Mouse (Mus musculus): ENCODE measurements around the gene Stpg4. TPM values are rescaled to one million over a fixed set of nuclear protein-coding genes. Genes with fewer than 3 reads are reported as not detected.

Gene Stpg4
- polyA plus RNA-seq, 1 experiment from 2014 or later: 0.54 TPM

DNA sequence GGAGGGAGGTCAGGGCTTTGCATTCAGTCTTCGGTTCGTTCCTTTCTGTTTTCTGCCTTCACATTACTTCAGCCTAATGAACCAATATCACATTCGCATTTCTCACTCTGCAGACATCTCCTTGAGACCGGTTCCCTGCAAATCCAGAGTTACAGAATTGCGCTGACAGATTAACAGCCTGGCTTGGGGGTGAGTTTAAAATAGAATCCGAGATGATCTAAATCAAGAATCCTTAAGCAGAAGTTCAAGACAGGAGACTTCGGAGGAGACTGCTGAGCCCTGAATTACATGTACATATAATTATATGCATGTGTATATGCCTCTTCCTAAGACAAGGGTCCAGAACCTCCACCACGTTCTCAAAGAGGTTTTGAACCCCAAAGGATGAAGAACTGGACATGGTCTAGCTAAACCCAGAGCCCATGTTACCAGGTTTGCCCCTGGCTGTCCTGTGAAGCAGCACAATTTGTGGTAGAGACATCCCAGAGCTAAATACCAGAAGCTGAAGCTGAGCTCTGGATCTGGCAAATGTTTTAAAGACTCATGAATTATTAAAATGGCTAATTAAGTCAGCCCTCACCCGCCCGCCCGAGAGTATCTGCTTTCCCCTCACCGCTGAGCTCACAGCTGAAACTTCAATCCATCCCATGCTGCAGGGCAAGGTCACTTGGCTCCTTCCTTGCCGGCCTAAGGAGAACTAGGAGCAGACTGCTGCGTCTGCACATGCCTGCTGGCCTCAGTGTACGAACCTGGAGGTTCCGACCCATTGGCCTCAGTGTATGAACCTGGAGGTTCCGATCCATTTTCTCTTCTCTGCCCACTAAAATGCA lies 33.3 kb upstream of the Stpg4 start:
- H3K4me1 ChIP-seq: peaks cover 39% of the 10 kb centered on the region
- H3K27ac ChIP-seq: peak overlapping the region; percentile 39; the same call in 1 of the 2 replicates
- WGBS: 18% methylated on average over 17 of the region's 17 CpGs
- ATAC-seq (replicated peaks): peak; percentile 46
- peak overlapping the region; percentile 10; the same call in 1 of the 2 replicates for H3K4me2 ChIP-seq
- no peak overlapping the region for H3K9ac ChIP-seq
- H3K27me3 ChIP-seq (replicated peaks): no peaks in the 10 kb centered on the region
- no peaks in the 10 kb centered on the region for H3K36me3 ChIP-seq (replicated peaks)
- no peak overlapping the region for H3K4me3 ChIP-seq
- H3K9me3 ChIP-seq: no peaks in the 10 kb centered on the region

DNA sequence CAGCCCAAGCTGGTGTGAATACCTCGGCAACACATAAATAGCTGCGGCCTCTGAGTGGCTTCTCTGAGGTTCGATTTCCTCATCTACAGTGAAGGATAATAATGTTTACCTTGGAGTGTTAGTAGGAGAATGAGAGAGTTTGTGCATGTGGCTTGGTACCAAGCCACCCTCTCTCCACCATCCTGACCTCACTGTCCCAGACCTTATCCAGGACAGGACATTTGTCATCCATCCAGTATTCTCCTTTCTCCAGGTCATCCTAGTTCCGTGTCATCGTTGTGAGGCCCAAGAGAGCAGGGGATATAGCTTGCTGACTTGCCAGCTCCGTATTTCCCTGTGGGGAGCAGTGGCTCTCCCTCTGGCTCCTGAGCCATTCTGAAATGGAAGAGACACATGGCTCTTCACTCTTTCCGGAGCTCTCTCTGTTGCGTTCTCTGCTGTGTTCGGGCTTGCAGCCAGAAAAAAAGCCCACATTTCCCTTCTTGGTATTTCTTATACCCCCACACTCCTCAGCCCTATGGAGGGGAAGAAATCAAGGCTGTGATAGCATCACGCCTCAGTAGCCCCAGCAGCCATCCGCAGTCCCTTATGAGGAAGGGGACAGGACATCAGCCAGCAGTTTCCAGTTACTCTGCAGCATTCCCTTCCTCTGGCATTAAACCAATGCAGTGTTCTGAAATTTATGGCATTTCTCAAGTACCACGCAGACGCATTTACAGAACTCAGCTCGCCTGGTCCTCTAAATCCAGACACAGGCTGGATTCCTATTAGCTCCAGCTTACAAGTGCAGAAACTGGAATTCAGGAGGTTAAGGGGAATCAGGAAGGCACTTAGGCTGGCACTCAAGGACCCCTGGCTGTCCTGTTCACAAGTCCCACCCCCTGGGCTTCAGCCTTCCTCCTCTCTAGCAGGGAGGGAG lies 32.5 kb upstream of the Stpg4 start:
- H3K36me3 ChIP-seq (replicated peaks): no peaks in the 10 kb centered on the region
- WGBS: 16% methylated on average over 14 of the region's 14 CpGs
- no peak overlapping the region for H3K9ac ChIP-seq
- H3K27ac ChIP-seq: peak overlapping the region; percentile 36
- no peak overlapping the region for H3K4me3 ChIP-seq
- peak overlapping the region; percentile 10; the same call in 1 of the 2 replicates for H3K4me2 ChIP-seq
- H3K9me3 ChIP-seq: no peaks in the 10 kb centered on the region
- ATAC-seq (replicated peaks): 0 out of 2 replicates have a peak, but pooled peaks have one; percentile 49
- H3K4me1 ChIP-seq: peaks cover 39% of the 10 kb centered on the region
- H3K27me3 ChIP-seq (replicated peaks): no peaks in the 10 kb centered on the region

DNA sequence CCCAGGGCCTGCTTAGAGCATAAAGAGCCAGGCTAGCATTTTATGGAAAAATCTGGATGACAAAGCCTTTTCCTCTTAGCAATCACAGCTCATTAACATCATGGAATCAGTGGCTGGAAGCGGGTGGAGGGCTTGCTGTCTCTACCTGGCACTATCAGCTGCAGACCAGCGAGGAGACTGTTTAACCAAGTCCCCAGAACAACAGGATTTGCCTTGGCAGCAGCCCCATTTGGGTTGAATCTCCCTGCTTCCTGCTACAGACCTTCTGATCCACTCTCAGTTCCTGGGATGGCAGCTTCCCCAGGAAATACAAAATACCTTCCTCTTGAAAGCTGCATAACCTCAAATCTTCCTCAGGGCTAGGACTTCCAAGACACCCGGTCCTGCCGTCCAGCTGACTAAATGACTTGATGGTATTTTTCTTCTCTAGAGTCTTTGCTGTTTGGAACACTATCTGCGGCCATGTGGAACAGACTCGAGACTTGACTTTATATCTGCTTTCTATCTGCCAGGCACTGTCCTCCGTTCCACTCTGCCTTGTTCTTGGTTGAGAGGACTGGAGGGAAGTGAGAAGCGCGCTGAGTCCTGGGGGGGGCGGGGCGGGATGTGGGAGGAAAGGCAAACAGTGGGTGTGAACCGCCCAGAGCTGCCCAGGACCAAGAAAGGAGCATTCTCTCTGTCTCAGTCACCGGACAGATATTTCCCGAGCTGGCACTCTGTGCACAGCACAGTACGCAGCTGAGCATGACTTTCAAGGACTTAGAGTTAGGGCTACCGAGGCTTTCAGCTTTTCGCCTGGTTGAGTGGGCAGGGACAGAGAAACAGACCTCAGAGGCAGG lies 31.6 kb upstream of the Stpg4 start:
- Histone ChIP-seq H3K4me1 (peaks cover 39% of the 10 kb centered on the region), H3K9me3 (no peaks in the 10 kb centered on the region), H3K27ac (peak overlapping the region; percentile 36), H3K4me3 (no peak overlapping the region), H3K4me2 (0 out of 2 replicates have a peak overlapping the region, but pooled peaks have one; percentile 3), H3K36me3 (replicated peaks) (no peaks in the 10 kb centered on the region), H3K27me3 (replicated peaks) (no peaks in the 10 kb centered on the region), H3K9ac (no peak overlapping the region)
- no peak; the same call in 1 of the 2 replicates for ATAC-seq (replicated peaks)
- WGBS: 7% methylated on average over 13 of the region's 17 CpGs

DNA sequence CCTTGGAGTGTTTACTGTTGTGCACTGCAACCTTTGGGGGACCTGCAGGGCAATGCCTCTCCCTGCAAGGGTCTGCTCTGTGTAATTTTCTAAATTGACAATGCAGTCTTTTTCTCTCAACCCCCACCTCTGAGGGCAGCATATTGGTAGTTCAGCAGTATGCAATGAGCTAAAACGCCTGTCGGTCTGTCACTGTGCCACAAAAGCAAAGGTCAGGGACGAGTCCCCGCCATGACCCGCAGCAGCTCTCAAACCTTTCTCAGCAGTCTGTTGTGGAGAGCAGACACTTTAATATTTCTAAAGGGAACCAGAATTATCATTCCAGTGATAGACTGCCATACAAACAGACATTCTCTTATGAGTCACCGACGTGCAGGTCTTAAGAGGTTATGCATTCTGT lies 30.4 kb upstream of the Stpg4 start:
- Histone ChIP-seq H3K36me3 (replicated peaks) (no peaks in the 10 kb centered on the region), H3K4me2 (no peak overlapping the region), H3K9ac (no peak overlapping the region), H3K27me3 (replicated peaks) (no peaks in the 10 kb centered on the region), H3K9me3 (no peaks in the 10 kb centered on the region), H3K27ac (no peak overlapping the region), H3K4me1 (peaks cover 39% of the 10 kb centered on the region), H3K4me3 (no peak overlapping the region)
- ATAC-seq (replicated peaks): no peak
- WGBS: 37% methylated on average over 7 of the region's 7 CpGs

DNA sequence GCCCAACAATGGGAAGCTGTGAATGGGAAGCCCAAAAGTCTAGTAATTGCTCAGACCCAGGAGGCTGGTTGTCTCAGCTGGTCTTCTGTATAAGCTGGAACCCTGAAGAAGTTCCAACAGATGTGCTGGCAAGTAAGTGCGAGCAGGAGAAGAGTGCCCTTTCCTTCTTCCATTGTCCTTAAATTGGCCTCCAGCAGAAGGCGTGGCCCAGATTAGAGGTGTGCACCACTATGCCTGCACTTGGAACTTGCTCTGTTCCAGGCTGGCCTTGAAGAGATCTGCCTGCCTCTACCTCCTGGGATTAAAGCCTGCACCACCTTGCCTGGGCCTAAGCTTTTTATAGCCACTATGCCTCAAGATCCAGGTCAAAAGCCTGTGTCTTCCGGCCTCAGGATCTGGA lies 26.6 kb upstream of the Stpg4 start:
- peaks cover 15% of the 10 kb centered on the region for H3K4me1 ChIP-seq
- WGBS: 89% methylated on average over 3 of the region's 3 CpGs

DNA sequence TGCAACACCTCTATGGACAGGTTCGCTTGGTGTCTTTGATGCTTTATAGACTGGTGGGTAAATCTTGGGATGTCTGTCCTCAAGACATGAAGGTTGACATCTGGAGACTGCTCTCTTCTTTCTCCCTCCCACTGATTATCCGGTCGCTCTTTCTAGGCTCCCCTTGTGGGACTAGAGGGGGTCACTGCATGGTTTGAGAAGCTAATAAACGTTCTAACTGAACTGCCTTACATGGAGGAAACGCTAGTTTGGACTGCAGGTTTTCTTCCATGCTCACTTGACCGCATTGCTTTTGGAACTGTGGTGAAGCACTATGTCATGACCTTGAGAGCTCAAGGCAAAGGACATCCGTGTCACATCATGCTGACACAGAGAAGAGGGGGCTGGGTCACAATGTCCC lies 25.8 kb upstream of the Stpg4 start:
- Histone ChIP-seq H3K27me3 (replicated peaks) (no peaks in the 10 kb centered on the region), H3K9me3 (no peaks in the 10 kb centered on the region), H3K4me1 (peaks cover 7% of the 10 kb centered on the region; the same call in 1 of the 2 replicates), H3K9ac (no peak overlapping the region), H3K4me3 (no peak overlapping the region), H3K4me2 (no peak overlapping the region), H3K27ac (no peak overlapping the region), H3K36me3 (replicated peaks) (no peaks in the 10 kb centered on the region)
- no peak for ATAC-seq (replicated peaks)
- 85% methylated on average over 7 of the region's 7 CpGs for WGBS

More for the DNA sequence above, 26.6 kb upstream of the Stpg4 start:
- Histone ChIP-seq H3K36me3 (replicated peaks) (no peaks in the 10 kb centered on the region), H3K9me3 (no peaks in the 10 kb centered on the region), H3K4me2 (no peak overlapping the region), H3K27ac (no peak overlapping the region), H3K9ac (no peak overlapping the region), H3K27me3 (replicated peaks) (no peaks in the 10 kb centered on the region), H3K4me3 (no peak overlapping the region)
- no peak for ATAC-seq (replicated peaks)

DNA sequence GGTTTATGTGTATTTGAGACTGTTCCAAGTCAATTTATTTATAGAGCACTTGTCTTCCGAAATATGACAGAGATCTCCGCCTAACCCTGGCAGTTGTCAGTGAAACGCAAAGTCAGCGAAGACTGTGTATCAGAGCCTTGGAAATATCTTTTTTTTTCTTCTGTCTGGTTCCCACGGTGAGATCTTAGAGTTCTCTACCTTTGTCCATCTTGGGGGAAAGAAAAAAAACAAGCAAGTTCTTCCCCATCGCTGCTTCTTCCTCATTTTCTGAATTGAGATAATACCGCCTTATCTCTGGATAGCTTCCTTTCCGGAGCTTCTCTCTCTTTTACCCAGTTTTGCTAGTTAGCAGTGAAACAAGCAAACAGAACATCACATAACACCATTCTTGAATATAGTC lies 21.3 kb upstream of the Stpg4 start:
- H3K27ac ChIP-seq: no peak overlapping the region
- H3K9ac ChIP-seq: no peak overlapping the region
- H3K9me3 ChIP-seq: no peaks in the 10 kb centered on the region
- no peaks in the 10 kb centered on the region for H3K27me3 ChIP-seq (replicated peaks)
- no peak overlapping the region for H3K4me2 ChIP-seq
- no peak for ATAC-seq (replicated peaks)
- H3K4me3 ChIP-seq: no peak overlapping the region
- no peaks in the 10 kb centered on the region for H3K36me3 ChIP-seq (replicated peaks)
- 88% methylated on average over 8 of the region's 8 CpGs for WGBS
- peaks cover 17% of the 10 kb centered on the region for H3K4me1 ChIP-seq

DNA sequence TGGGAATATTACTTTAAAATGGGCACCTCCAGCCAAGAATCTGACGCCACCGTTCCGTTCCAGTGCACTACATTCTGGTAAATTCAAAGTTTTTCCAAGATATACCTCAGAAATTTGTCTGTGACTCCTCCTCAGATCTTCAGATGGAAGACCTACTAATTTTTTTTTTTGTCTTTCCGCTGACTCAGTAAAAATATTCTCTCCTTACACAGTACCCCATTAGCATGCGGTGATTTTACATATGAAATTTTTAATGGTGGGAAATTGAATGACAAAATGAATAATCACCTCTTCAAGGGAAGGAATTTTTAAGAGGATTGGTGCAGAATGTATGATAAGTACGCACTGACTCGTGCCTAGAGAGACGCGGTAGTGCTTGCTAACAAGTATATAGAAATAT lies 20.8 kb upstream of the Stpg4 start:
- H3K27ac ChIP-seq: peak overlapping the region; percentile 99; the same call in 1 of the 2 replicates
- ATAC-seq (replicated peaks): no peak
- WGBS: 86% methylated on average over 9 of the region's 9 CpGs
- H3K9ac ChIP-seq: no peak overlapping the region
- no peak overlapping the region for H3K4me2 ChIP-seq
- H3K4me3 ChIP-seq: no peak overlapping the region
- H3K4me1 ChIP-seq: peaks cover 23% of the 10 kb centered on the region
- H3K9me3 ChIP-seq: no peaks in the 10 kb centered on the region
- H3K36me3 ChIP-seq (replicated peaks): no peaks in the 10 kb centered on the region
- H3K27me3 ChIP-seq (replicated peaks): no peaks in the 10 kb centered on the region

DNA sequence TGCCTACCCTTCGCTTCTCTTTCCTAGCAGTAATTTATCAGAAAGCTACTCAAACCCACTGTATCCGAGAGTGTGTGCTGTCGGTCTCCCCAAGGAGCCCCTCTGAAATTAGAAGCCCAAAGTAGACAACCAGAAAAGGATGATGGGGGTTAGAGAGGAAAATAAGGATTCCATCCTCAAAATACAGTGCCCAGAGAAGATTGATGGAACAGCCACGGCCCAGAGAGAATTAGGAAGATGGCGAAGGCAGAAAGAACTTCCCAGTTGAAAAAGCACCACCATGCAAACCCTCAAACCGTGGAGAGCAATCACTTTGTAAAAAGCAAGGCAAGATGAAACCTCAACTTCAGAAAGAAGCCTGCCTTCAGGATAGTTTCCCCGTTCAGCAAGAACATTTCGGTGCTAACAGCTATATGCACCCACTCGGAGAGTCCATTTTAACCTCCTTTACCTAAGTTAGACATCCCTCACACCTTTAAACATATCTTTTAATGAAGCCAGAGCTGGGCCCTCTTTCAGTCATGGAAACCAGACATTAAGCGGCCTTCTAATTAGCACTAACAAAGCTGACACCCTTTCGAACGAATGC lies 20.2 kb upstream of the Stpg4 start:
- WGBS: 35% methylated on average over 12 of the region's 12 CpGs

DNA sequence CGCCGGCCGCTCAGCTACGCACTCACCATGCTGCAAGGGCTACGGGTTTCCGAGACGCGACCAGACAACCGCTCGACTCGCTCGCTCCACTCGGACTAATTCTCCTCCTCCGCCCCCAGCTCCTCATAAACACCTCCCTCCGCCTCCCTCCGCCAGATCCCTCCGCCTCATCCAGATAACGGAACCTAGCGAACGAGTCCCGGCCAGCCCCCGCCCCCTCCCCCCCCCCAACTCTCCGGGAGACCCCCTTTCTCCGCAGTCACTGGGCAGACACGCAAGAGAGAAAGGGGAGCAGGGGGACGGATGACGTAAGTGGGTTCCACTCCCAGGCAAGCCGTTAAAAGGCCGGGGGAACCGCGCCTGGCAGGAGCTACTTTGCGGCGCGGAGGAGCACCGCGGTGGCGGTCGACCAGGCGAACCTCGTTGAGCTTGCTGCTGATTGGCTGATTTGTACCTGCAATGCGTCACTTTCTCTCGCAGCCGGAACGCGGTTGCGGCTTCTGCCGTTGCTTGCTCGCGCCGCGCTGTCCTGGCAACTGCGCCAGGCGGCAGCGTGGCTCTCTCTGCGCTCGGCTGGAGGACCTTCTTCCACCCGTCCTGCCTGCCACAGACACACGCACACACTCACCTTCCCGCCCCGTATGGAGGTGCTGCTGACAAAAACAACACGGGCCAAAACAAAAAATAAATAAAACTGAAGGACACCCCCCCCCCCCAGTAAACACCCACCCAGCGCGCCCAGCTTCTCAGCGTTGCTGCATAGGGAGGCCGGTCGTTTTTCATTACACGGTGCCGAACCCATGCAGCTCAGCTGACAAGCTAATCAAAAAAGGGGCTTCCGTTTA lies 19.4 kb upstream of the Stpg4 start, which contains the start of gene Calm2:
Calm2 (minus strand) TSS at position 169 of the 845 bp plus-strand sequence.
- Histone ChIP-seq H3K27me3 (replicated peaks) (no peaks in the 10 kb centered on the region), H3K4me1 (peaks cover 34% of the 10 kb centered on the region), H3K4me3 (peak within 1 kb of the TSS; percentile 70), H3K36me3 (replicated peaks) (no peaks in the 10 kb centered on the region), H3K9me3 (no peaks in the 10 kb centered on the region), H3K9ac (peak within 1 kb of the TSS; percentile 95), H3K27ac (peak within 1 kb of the TSS; percentile 99), H3K4me2 (peak within 1 kb of the TSS; percentile 73)
- WGBS: under 1% methylated on average over 68 of the region's 69 CpGs
- peak; percentile 94 for ATAC-seq (replicated peaks)

More for the DNA sequence above, 20.2 kb upstream of the Stpg4 start:
- Histone ChIP-seq H3K4me3 (peak overlapping the region; percentile 70), H3K27me3 (replicated peaks) (no peaks in the 10 kb centered on the region), H3K4me2 (peak overlapping the region; percentile 58), H3K9ac (peak overlapping the region; percentile 62), H3K36me3 (replicated peaks) (no peaks in the 10 kb centered on the region), H3K27ac (peak overlapping the region; percentile 99), H3K9me3 (no peaks in the 10 kb centered on the region), H3K4me1 (peaks cover 29% of the 10 kb centered on the region)
- no peak for ATAC-seq (replicated peaks)
